Mouse (Mus musculus): ENCODE measurements around the gene Kbtbd6.

DNA sequence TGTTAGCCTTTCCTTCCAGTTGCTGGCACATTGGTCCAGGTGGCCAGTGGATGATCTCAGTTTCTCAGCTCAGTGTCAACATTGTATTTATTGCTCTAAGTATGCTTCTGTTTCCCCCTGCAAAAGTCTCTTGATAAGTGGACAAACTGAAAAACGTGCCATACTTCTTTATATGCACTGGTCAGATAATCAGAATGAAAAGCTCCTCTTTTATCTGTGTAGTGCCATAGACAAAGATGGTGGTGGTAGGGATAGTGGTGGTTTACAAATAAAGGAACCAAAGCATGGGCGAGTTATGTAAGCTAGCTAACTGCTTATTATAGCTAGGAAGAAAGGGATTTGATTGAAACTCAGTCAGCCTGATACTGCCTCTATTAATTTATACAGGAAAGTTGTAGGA is 44.0 kb upstream of the Kbtbd6 start:
- TF ChIP-seq CTCF (IDR thresholded peaks at IDR 0.05; ENCODE audit: control insufficient read depth, insufficient read depth, insufficient replicate concordance, low read depth, low read length) (no peak), POLR2A (IDR thresholded peaks at IDR 0.05; ENCODE audit: control insufficient read depth, low read depth, low read length) (no peak)
